Mouse (Mus musculus) liver, embryonic 14.5 days (tissue): ENCODE data around the gene Gng7.

Source experiments
- CTCF ChIP-seq: IDR thresholded peaks from 2 replicates; pipeline ENCODE4 v1.5.1; 2016; ENCODE audit warnings: antibody characterized with exemption, low read depth, control low read depth
- EP300 ChIP-seq: IDR thresholded peaks from 2 replicates; pipeline ENCODE4 v1.6.1; 2016; ENCODE audit warnings: antibody characterized with exemption, low read depth

- TF ChIP-seq CTCF (no peak), EP300 (no peak)
Measured at GRCm38 (mm10) chr10:80936135-80936809, 78.5 kb downstream of the Gng7 start.
